Mouse (Mus musculus) MEL (cell line): ENCODE results near the gene Dlg2.

Experiments
- ELF1 ChIP-seq: IDR thresholded peaks from 2 replicates; pipeline ENCODE4 v1.6.1; 2014; ENCODE audit warnings: low read depth, mild to moderate bottlenecking, inconsistent platforms, low read length, improper control_type of control experiment, moderate library complexity
- MXI1 ChIP-seq: IDR thresholded peaks from 2 replicates; pipeline ENCODE4 v1.6.1; 2011; ENCODE audit warnings: mild to moderate bottlenecking, low read depth, low read length, improper control_type of control experiment
- POLR2A ChIP-seq, 2 experiments: IDR thresholded peaks; 2 replicates each; pipeline ENCODE4 v1.6.1; 2011 to 2012; ENCODE audit warnings: low read length in 2 of 2, mild to moderate bottlenecking in 2 of 2, control low read depth in 1 of 2, improper control_type of control experiment in 1 of 2, low read depth in 1 of 2, moderate library complexity in 1 of 2; ENCODE audit not compliant: control insufficient read depth in 1 of 2, insufficient read depth in 1 of 2, poor library complexity in 1 of 2
- ZC3H11A ChIP-seq: IDR thresholded peaks from 2 replicates; pipeline ENCODE4 v1.6.1; 2012; ENCODE audit warnings: low read depth, mild to moderate bottlenecking, inconsistent platforms, low read length, improper control_type of control experiment

DNA sequence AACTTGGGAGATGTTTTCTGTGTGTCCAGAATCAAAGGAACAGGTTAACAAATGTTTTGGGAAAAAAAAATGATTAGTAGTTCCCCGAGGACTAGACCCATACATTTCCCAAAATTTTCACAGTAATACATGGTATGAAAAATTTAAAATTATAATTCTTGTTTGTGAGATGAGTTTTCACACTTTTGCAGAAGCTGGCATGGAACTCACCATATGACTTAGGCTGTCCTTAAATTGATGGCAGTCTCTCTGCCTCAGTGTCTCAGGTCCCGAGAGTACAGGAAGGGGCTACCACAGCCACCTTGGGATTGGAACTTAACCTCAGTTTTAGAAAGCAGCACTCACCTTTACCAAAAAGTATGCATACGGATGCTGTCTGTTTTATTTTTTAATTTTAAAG, 622.0 kb downstream of the Dlg2 start:
- TF ChIP-seq MXI1: no peak
- no peak for TF ChIP-seq POLR2A (IDR thresholded peaks at IDR 0.05; ENCODE audit: control insufficient read depth in 1 of 2, insufficient read depth in 1 of 2, low read depth in 1 of 2, low read length in 2 of 2, poor library complexity in 1 of 2)
- no peak for TF ChIP-seq ZC3H11A
- no peak for TF ChIP-seq ELF1
